Mouse (Mus musculus) telencephalon, adult 2 months (tissue): ENCODE results near the gene Gm20388.

Experiments
- DNase-seq: peaks from one replicate; pipeline ENCODE4 v3.0.0-alpha.2; 2011; ENCODE audit warnings: low read depth, low spot score

Gm20388 gene

GRCm38 (mm10) chr8:122018046-122018831, 2107.6 kb downstream of the Gm20388 start:
- peak; percentile 75 for DNase-seq

GRCm38 (mm10) chr8:122019162-122019561, 2108.5 kb downstream of the Gm20388 start:
- DNase-seq = no peak

- DNase-seq = no peak
Observed at GRCm38 (mm10) chr8:122020050-122020771, 2109.6 kb downstream of the Gm20388 start.

GRCm38 (mm10) chr8:122021725-122022124, 2111.1 kb downstream of the Gm20388 start:
- no peak for DNase-seq

GRCm38 (mm10) chr8:122022274-122022673, 2111.6 kb downstream of the Gm20388 start:
- DNase-seq = no peak

- no peak for DNase-seq
Observed at GRCm38 (mm10) chr8:122022705-122023104, 2112.1 kb downstream of the Gm20388 start.

GRCm38 (mm10) chr8:122025546-122025945, 2114.9 kb downstream of the Gm20388 start:
- DNase-seq = no peak

- DNase-seq = no peak
Observed at GRCm38 (mm10) chr8:122028116-122028515, 2117.5 kb downstream of the Gm20388 start.

GRCm38 (mm10) chr8:122030965-122031364, 2120.3 kb downstream of the Gm20388 start:
- DNase-seq = no peak

GRCm38 (mm10) chr8:122032741-122033140, 2122.1 kb downstream of the Gm20388 start:
- no peak for DNase-seq

- DNase-seq = no peak
Observed at GRCm38 (mm10) chr8:122035543-122035942, 2124.9 kb downstream of the Gm20388 start.

GRCm38 (mm10) chr8:122036325-122036724, 2125.7 kb downstream of the Gm20388 start:
- no peak for DNase-seq

GRCm38 (mm10) chr8:122037279-122037678, 2126.6 kb downstream of the Gm20388 start:
- DNase-seq = no peak

GRCm38 (mm10) chr8:122038076-122038475, 2127.4 kb downstream of the Gm20388 start:
- DNase-seq = no peak

- DNase-seq = no peak
Observed at GRCm38 (mm10) chr8:122039452-122039851, 2128.8 kb downstream of the Gm20388 start.

- no peak for DNase-seq
Observed at GRCm38 (mm10) chr8:122047206-122047870, 2136.7 kb downstream of the Gm20388 start.

GRCm38 (mm10) chr8:122049266-122049665, 2138.6 kb downstream of the Gm20388 start:
- DNase-seq = no peak

- DNase-seq = no peak
Observed at GRCm38 (mm10) chr8:122049923-122050322, 2139.3 kb downstream of the Gm20388 start.

GRCm38 (mm10) chr8:122050620-122051019, 2140.0 kb downstream of the Gm20388 start:
- no peak for DNase-seq

- no peak for DNase-seq
Observed at GRCm38 (mm10) chr8:122055321-122055720, 2144.7 kb downstream of the Gm20388 start.

- DNase-seq = no peak
Observed at GRCm38 (mm10) chr8:122056113-122056512, 2145.5 kb downstream of the Gm20388 start.

GRCm38 (mm10) chr8:122056882-122057281, 2146.2 kb downstream of the Gm20388 start:
- no peak for DNase-seq
